Mouse (Mus musculus) thymus, adult 2 months (tissue): ENCODE measurements around the gene Zcchc14. TPM values are rescaled to one million over a fixed set of nuclear protein-coding genes. Genes with fewer than 3 reads are reported as not detected.

Experiments
- DNase-seq: peaks from one replicate; pipeline ENCODE4 v3.0.0; 2021
- H3K27ac ChIP-seq: fragments of 200-500 bp; 2 replicates; pipeline ENCODE4 v1.5.1; 2012; ENCODE audit warnings: low read length, control low read depth; ENCODE audit not compliant: control insufficient read depth, insufficient read depth
- H3K27me3 ChIP-seq: fragments of 200-500 bp; 2 replicates; pipeline ENCODE4 v1.6.1; 2012; ENCODE audit warnings: mild to moderate bottlenecking, low read length, moderate library complexity, mixed read lengths; ENCODE audit not compliant: control insufficient read depth, insufficient read depth
- H3K36me3 ChIP-seq: fragments of 200-500 bp; 2 replicates; pipeline ENCODE4 v1.6.1; 2012; ENCODE audit warnings: mild to moderate bottlenecking, low read length, moderate library complexity; ENCODE audit not compliant: control insufficient read depth, insufficient read depth
- H3K4me1 ChIP-seq: fragments of 200-500 bp; replicated peaks from 2 replicates; pipeline ENCODE4 v1.6.1; 2012; ENCODE audit warnings: low read length; ENCODE audit not compliant: control insufficient read depth, insufficient read depth
- H3K4me3 ChIP-seq: fragments of 200-500 bp; 2 replicates; pipeline ENCODE4 v1.5.1; 2012; ENCODE audit warnings: mild to moderate bottlenecking, low read length, control low read depth, moderate library complexity; ENCODE audit not compliant: control insufficient read depth, insufficient read depth
- CTCF ChIP-seq: fragments of 200-500 bp; IDR thresholded peaks from 2 replicates; pipeline ENCODE4 v1.5.1; 2012; ENCODE audit warnings: mild to moderate bottlenecking, control low read depth, low read length, moderate library complexity, borderline replicate concordance; ENCODE audit not compliant: control insufficient read depth, poor library complexity, insufficient read depth; ENCODE audit errors: extremely low read depth
- POLR2A ChIP-seq: fragments of 200-500 bp; IDR thresholded peaks from 2 replicates; pipeline ENCODE4 v1.6.1; 2012; ENCODE audit warnings: mild to moderate bottlenecking, low read length, control low read depth, moderate library complexity; ENCODE audit not compliant: control insufficient read depth, poor library complexity, insufficient read depth; ENCODE audit errors: extremely low read depth
- WGBS: fragments of 180-500 bp; shearing (Covaris S2); methylation state at CpG from one replicate; pipeline ENCODE4 v1.1.7; 2018; 5-methylcytosine and 5-hydroxymethylcytosine counted together
- polyA plus RNA-seq: library from polyadenylated mRNA; depleted of rRNA; stranded (reverse); fragments of >200 nt; gene quantifications from 2 replicates; pipeline ENCODE4 v1.2.3, GENCODE M21; 2012

The Zcchc14 gene
- polyA plus RNA-seq, 1 experiment, result 6.5 TPM

DNA sequence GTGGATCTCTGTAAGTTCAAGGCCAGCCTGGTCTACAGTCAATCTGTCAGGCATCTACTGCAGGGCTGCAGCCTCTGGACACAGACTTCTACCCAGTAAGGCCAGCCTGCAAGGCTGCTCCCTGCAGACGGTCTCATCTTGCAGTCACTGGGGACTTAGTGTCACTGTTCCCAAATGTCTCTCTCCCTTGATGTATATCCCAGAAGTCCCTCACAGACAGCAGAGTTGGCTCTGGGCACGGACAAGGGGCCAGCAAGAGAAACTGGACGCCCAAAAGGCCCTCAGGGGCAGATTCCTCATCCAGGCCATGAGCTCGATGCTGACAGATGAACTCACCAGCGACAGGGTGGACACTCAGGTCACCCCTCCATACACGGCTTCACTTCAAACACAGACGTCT is 80.6 kb downstream of the Zcchc14 start:
- Histone ChIP-seq H3K27ac (no peak overlapping the region), H3K4me3 (no peak overlapping the region), H3K36me3 (no peaks in the 10 kb centered on the region), H3K27me3 (no peaks in the 10 kb centered on the region), H3K4me1 (peaks cover 13% of the 10 kb centered on the region)
- DNase-seq, result no peak
- 98% methylated on average over 7 of the region's 7 CpGs for WGBS
- TF ChIP-seq POLR2A (no peak), CTCF (no peak)

DNA sequence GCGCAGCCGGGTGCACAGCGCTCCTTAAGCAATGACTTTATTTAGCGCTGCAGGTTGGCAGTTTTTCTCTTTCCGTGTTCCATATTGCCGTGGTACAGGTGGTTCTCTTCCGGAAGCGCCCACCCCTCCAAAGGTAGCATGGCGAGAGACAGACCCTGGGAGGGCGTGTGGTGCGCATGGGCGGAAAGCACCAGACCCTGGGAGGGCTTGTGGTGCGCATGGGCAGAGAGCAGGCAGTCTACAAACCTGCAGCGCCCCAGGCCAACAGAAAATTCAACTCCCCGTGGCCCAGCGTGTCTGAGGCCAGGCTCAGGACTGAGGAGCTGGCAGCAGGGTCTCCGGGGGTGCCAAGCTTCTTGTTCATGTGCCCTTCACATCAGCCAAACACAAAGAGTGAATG is 81.9 kb downstream of the Zcchc14 start:
- no peaks in the 10 kb centered on the region for H3K36me3 ChIP-seq
- peaks cover 3% of the 10 kb centered on the region for H3K4me1 ChIP-seq
- H3K27ac ChIP-seq, result no peak overlapping the region
- DNase-seq, result no peak
- 84% methylated on average over 17 of the region's 17 CpGs for WGBS
- TF ChIP-seq POLR2A (no peak), CTCF (no peak)
- no peaks in the 10 kb centered on the region for H3K27me3 ChIP-seq
- H3K4me3 ChIP-seq, result peak overlapping the region; percentile 31

DNA sequence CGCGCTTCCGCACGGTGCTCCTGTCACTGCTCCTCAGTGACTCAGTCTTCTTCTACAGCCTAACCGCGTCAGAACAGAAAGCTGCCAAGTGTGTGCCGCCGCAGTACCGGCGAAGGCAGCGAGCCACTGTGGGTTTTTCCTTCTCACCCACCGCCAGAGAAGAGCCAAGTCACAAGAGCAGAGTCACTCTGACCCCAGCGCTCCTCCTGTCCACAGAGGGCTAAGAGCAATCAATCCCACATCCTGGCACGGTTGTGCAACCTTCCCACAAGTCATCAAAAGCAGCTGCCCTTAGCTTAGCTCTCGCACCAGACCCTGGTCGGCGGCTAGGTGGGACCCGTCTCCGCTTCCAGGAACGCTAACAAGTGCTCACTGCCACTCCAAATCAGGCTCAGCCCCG is 82.4 kb downstream of the Zcchc14 start:
- Histone ChIP-seq H3K4me1 (no peaks in the 10 kb centered on the region; the same call in 1 of the 2 replicates), H3K27me3 (no peaks in the 10 kb centered on the region), H3K27ac (no peak overlapping the region), H3K4me3 (peak overlapping the region; percentile 31), H3K36me3 (no peaks in the 10 kb centered on the region)
- DNase-seq, result no peak
- 47% methylated on average over 21 of the region's 21 CpGs for WGBS
- TF ChIP-seq CTCF (no peak), POLR2A (no peak)

DNA sequence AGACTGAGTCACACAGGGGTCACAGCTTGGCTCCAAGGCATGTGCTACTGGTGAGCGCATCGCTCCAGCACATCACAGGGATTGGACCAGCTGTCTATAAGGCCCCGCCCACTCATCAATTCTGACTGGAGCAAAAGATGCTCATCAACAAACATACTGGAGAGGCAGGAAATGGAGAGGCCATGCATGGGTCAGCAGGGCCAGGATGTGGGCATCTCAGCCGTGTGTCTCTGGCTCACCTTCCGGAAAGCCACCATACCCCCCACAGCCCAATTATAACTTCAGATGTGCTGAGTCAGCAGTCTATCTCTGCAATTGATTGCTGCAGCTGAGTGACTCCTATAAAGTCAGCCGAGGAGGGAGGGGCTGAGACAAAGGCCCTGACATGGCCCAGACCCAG is 84.4 kb downstream of the Zcchc14 start:
- Histone ChIP-seq H3K4me3 (no peak overlapping the region), H3K27me3 (no peaks in the 10 kb centered on the region), H3K4me1 (no peaks in the 10 kb centered on the region; the same call in 1 of the 2 replicates), H3K27ac (no peak overlapping the region), H3K36me3 (no peaks in the 10 kb centered on the region)
- DNase-seq, result no peak
- TF ChIP-seq CTCF, result no peak
- 87% methylated on average over 6 of the region's 6 CpGs for WGBS

DNA sequence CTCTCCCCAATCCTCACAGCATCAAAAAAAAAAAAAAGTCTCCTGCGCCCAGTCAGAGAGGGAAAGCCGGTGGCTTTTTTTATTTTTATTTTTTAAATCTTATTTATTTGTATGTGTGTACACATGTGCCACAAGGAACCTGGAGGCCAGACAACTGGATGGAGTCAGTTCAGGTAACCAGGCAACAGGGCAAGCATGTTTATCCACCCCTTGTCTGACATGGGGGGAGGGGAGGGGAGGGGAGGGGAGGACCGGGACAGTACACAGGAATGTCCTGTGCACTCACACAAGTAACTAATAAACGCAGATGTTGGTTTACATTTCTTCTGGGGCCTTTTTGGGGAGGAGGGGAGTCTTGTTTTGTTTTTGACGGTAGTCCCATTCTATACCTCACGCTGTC is 89.0 kb downstream of the Zcchc14 start:
- TF ChIP-seq POLR2A, result no peak
- no peak for TF ChIP-seq CTCF

DNA sequence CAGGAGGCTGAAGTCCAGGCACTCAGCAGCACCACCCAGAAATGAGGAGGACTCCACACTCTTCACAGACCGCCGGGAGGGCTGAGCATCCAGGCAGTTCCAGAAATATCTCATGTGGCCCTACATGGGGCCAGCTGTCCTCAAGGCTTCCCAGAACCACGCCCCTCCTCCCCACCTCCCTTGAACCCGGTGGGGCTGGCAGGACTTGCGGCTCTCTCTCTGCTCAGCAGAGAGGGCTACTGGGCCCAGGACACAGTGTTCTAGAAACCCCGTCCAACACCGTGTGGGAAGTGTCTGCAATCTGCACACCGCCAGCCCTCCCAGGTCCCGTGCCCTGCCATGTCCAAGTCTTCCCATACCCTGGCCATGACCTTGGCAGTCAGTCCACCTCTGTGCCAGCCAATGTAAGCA is 89.8 kb downstream of the Zcchc14 start:
- H3K27me3 ChIP-seq, result no peaks in the 10 kb centered on the region
- H3K4me1 ChIP-seq, result no peaks in the 10 kb centered on the region
- 97% methylated on average over 9 of the region's 9 CpGs for WGBS
- H3K27ac ChIP-seq, result no peak overlapping the region
- no peaks in the 10 kb centered on the region; the same call in 1 of the 2 replicates for H3K36me3 ChIP-seq
- TF ChIP-seq CTCF (no peak), POLR2A (no peak)
- H3K4me3 ChIP-seq, result no peak overlapping the region
- DNase-seq, result no peak

More for the DNA sequence above, 89.0 kb downstream of the Zcchc14 start:
- H3K36me3 ChIP-seq, result no peaks in the 10 kb centered on the region; the same call in 1 of the 2 replicates
- no peaks in the 10 kb centered on the region for H3K4me1 ChIP-seq
- H3K27me3 ChIP-seq, result no peaks in the 10 kb centered on the region
- WGBS, result 95% methylated on average over 6 of the region's 6 CpGs
- no peak for DNase-seq
- no peak overlapping the region for H3K4me3 ChIP-seq
- no peak overlapping the region for H3K27ac ChIP-seq
